Mouse (Mus musculus) cortical plate, adult 2 months (tissue): ENCODE results near the gene Pcp4. TPM values are rescaled to one million over a fixed set of nuclear protein-coding genes. Genes with fewer than 3 reads are reported as not detected.
A peak's percentile ranks its signal among the peaks of the same experiment; 100 is the strongest.

Source experiments
- H3K27ac ChIP-seq: fragments of 200-500 bp; 2 replicates; pipeline ENCODE4 v1.5.1; 2012; ENCODE audit warnings: low read length, control low read depth, inconsistent platforms; ENCODE audit not compliant: insufficient read depth
- H3K4me1 ChIP-seq: fragments of 200-500 bp; 2 replicates; pipeline ENCODE4 v1.6.1; 2011; ENCODE audit warnings: low read length; ENCODE audit not compliant: control insufficient read depth, insufficient read depth
- H3K4me3 ChIP-seq: fragments of 200-500 bp; 2 replicates; pipeline ENCODE4 v1.5.1; 2011; ENCODE audit warnings: mild to moderate bottlenecking, low read length, control low read depth; ENCODE audit not compliant: insufficient read depth
- CTCF ChIP-seq: fragments of 200-500 bp; IDR thresholded peaks from 2 replicates; pipeline ENCODE4 v1.5.1; 2011; ENCODE audit warnings: mild to moderate bottlenecking, control low read depth, low read length; ENCODE audit not compliant: insufficient read depth; ENCODE audit errors: extremely low read depth
- POLR2A ChIP-seq: fragments of 200-500 bp; IDR thresholded peaks from 2 replicates; pipeline ENCODE4 v1.6.1; 2011; ENCODE audit warnings: mild to moderate bottlenecking, low read length, control low read depth; ENCODE audit not compliant: insufficient read depth; ENCODE audit errors: extremely low read depth
- polyA plus RNA-seq: library from polyadenylated mRNA; depleted of rRNA; stranded (reverse); fragments of >200 nt; gene quantifications from 2 replicates; pipeline ENCODE4 v1.2.3, GENCODE M21; 2012

The Pcp4 gene
- polyA plus RNA-seq, 1 experiment = 753 TPM

GRCm38 (mm10) chr16:96528471-96528870 lies 61.1 kb downstream of the Pcp4 start:
- Histone ChIP-seq H3K4me3 (no peak overlapping the region), H3K4me1 (peaks cover 8% of the 10 kb centered on the region), H3K27ac (no peak overlapping the region)
- TF ChIP-seq CTCF (no peak), POLR2A (no peak)

DNA sequence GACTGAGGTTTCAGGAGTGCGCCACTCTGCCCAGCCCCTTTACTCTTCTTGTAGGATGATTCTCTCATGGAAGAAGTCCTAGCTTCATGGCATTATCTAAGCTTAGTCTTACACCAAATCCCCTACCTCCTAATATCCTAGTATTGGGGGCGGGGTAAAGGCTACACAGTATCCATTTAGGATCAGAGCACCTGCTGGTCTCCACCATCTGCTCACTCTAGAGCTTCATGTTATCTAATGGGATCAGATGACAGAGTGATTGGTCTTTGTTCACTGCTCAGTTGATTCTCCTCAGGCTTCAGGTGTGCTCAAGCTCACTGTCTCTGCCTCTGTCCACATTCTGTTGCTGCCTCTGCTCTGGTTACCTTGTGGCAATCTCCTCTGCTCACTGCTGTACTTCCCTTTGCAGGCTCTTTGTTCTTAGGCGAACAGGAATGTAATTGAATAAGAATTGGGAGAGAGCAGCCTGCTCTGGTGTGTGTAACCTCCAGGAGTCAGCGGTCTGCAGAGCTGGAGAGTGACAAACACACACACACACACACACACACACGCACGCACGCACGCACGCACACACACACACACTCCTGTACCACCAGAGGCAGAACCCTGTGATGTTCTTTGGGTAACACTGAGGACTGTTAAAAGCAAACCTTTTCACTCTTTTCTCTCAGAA lies 62.6 kb downstream of the Pcp4 start:
- H3K4me1 ChIP-seq = peaks cover 15% of the 10 kb centered on the region
- no peak overlapping the region for H3K27ac ChIP-seq
- H3K4me3 ChIP-seq = no peak overlapping the region
- TF ChIP-seq CTCF = no peak

- no peak overlapping the region for H3K4me3 ChIP-seq
- TF ChIP-seq CTCF (no peak), POLR2A (no peak)
- H3K4me1 ChIP-seq = peaks cover 15% of the 10 kb centered on the region
- H3K27ac ChIP-seq = no peak overlapping the region
Measured at GRCm38 (mm10) chr16:96530569-96530898, 63.1 kb downstream of the Pcp4 start.

- no peak for TF ChIP-seq CTCF
- TF ChIP-seq POLR2A = no peak
- Histone ChIP-seq H3K27ac (no peak overlapping the region), H3K4me3 (no peak overlapping the region), H3K4me1 (peaks cover 15% of the 10 kb centered on the region)
Measured at GRCm38 (mm10) chr16:96531029-96531428, 63.6 kb downstream of the Pcp4 start.

DNA sequence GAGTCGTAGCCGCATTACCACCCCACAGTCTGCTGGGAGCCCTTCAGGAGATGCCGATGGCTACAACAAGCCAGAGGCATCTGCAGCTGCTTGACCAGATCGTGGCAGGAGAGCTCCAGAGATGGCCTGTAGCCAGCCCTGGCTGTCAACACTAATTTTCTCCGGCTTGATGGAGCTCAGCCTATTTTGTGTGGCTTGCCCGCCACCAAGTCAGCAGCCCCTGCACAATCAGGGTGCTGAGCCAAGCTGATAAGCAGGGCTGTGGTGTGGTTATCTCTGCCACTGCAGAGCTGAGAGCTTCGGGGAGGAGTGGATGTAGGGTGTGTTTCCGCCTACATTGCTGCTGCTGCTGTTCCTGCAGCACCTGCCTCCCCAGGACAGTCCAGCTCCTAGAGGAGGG lies 66.3 kb downstream of the Pcp4 start:
- Histone ChIP-seq H3K4me1 (peaks cover 7% of the 10 kb centered on the region), H3K4me3 (no peak overlapping the region), H3K27ac (peak overlapping the region; percentile 42; the same call in 1 of the 2 replicates)
- no peak for TF ChIP-seq POLR2A
- no peak for TF ChIP-seq CTCF

DNA sequence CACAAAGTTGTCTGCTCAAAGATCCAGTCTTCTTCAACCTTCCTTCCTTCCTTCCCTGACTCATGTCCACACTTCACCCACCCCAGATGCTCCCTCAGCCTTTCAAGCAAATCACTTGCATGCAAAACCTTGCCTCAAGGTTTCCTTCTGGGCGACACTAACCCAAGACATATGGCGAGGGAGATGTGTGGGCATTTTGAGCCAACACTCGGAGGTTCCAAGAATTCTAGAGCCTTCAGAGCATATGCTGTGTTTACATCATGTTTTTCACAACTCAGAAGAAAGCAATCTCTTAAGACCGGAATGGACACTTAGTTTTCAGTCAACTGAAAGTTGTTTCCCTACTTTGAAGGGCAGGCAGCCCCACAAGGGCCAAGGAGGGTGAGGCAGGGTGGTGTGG lies 67.9 kb downstream of the Pcp4 start:
- H3K4me1 ChIP-seq = peaks cover 6% of the 10 kb centered on the region
- no peak overlapping the region for H3K27ac ChIP-seq
- TF ChIP-seq CTCF (no peak), POLR2A (no peak)
- no peak overlapping the region for H3K4me3 ChIP-seq

DNA sequence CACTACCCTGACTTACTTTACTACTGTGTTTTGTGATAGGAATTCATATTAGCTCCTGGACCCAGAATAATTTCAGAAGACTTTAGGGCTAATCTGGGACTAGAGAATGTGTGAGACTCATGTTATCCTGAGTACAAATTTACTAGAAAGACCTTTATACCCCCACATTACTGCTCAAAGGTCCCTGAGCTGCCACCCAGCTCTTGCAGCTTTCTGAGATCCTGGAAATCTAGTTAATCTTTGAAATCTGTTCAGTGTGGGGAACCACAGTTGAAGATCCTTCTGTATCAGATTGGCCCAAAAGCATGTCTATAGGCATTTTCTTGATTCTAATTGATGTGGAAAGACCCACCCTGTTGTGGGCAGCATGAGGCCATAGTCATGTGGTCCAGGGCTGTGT lies 69.0 kb downstream of the Pcp4 start:
- H3K27ac ChIP-seq = no peak overlapping the region
- TF ChIP-seq POLR2A = no peak
- TF ChIP-seq CTCF = no peak
- peaks cover 6% of the 10 kb centered on the region for H3K4me1 ChIP-seq
- no peak overlapping the region for H3K4me3 ChIP-seq

GRCm38 (mm10) chr16:96539091-96539490 lies 71.7 kb downstream of the Pcp4 start:
- peaks cover 3% of the 10 kb centered on the region for H3K4me1 ChIP-seq
- H3K4me3 ChIP-seq = no peak overlapping the region
- no peak overlapping the region for H3K27ac ChIP-seq
- no peak for TF ChIP-seq CTCF
- TF ChIP-seq POLR2A = no peak

DNA sequence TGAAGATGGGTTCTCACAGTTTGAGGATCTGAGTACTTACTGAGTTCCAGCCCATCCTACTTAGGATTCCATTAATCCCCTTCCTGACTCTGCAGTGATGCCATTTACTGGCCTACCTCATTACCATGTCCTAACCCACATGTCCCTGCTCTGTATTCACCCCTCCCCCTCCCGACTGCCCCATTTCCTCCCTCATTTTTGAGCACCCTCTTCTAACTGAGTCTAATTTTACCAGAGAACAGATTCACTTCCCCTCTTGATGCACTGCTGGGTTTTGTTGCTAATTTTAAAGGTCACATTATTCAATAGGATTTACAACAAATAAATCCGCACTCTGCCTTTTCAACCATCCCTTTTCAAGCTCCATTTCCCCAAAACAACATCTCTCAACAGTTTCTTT lies 73.7 kb downstream of the Pcp4 start:
- Histone ChIP-seq H3K4me3 (no peak overlapping the region), H3K27ac (no peak overlapping the region), H3K4me1 (no peaks in the 10 kb centered on the region)
- TF ChIP-seq POLR2A (no peak), CTCF (no peak)

DNA sequence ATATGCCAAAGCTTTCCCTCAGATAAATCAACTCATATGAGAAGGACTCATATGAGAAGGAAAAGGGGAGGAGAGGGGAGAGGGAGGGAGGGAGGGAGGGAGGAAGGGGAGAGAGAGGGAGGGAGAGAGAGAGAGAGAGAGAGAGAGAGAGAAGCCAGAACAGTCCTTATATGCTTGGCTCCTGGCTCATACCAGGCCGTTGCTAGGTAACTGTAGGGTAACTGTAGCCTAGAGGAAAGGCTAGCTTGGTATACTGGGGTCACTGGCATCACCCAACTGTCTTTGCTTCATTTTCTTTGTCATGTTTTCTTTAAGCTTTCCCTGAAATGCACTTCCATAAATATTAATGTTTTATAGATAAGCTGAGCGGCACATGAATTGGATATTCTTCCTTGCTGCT lies 85.3 kb downstream of the Pcp4 start:
- Histone ChIP-seq H3K4me3 (no peak overlapping the region), H3K4me1 (no peaks in the 10 kb centered on the region), H3K27ac (no peak overlapping the region)
- TF ChIP-seq POLR2A = no peak
- TF ChIP-seq CTCF = no peak

DNA sequence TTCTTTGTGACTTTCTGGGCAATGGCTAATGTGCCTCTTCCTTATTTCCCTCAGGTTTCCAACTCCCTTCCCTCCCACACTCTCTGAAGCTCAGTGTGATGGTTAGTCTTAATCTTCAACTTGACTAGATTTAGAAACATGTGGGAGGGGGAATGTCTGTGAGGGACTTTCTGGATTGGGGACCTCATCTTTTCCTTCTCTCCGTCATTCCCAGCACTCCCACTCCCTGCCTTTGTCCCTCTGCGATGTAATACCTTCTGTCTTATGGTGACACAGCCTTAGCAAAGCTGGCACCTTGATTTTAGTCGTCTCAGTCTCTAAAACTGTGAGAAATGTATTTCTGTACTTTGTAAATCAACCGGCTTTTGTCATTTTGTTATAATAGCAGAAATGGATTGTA lies 88.0 kb downstream of the Pcp4 start:
- Histone ChIP-seq H3K4me1 (no peaks in the 10 kb centered on the region), H3K27ac (no peak overlapping the region), H3K4me3 (no peak overlapping the region)
- TF ChIP-seq CTCF = no peak
- no peak for TF ChIP-seq POLR2A
